Mouse (Mus musculus): ENCODE measurements at regions not wholly inside any gene's neighbourhood (a gene's known extent, or its start where the extent isn't known, plus 50 kb on each side); places are given as distances from the start of the nearest gene placed in this dataset.

DNA sequence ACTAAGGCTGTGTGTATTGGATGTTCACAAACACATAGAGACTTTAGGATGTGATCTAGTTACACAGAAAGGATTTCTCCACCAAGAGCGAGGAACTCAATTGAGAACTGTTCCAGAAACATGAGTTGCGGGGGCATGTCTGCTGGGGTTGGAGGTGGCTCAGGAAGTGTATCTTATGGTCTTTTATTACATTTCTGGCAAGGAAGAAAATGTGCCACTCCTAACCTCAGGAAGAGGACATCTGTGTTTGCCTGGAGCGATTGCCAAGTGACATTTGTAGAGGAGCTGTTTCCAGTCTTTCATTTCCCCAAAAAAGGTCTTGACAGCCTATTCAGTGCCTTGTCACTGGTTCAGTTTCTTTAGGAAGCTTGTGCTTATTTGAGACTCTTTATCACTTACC, 606.2 kb downstream of the Tmem182 start:
- TF ChIP-seq EP300 (IDR thresholded peaks at IDR 0.05; ENCODE audit: low read length) (no peak), POLR2AphosphoS2 (IDR thresholded peaks at IDR 0.05; ENCODE audit: low read depth, low read length) (no peak), JUND (conservative IDR thresholded peaks at IDR 0.05; ENCODE audit: low read depth, low read length) (no peak), POLR2A (IDR thresholded peaks at IDR 0.05; ENCODE audit: low read depth, low read length) (no peak), CTCF (conservative IDR thresholded peaks at IDR 0.05 in 1 of 2, IDR thresholded peaks at IDR 0.05 in 1 of 2; ENCODE audit: low read depth in 2 of 2, low read length in 2 of 2) (no peak), MYC (IDR thresholded peaks at IDR 0.05; ENCODE audit: low read depth, low read length) (no peak), BHLHE40 (IDR thresholded peaks at IDR 0.05; ENCODE audit: low read depth, low read length) (no peak), MAZ (IDR thresholded peaks at IDR 0.05; ENCODE audit: low read depth, low read length) (no peak), MAX (IDR thresholded peaks at IDR 0.05; ENCODE audit: low read length) (no peak), USF2 (conservative IDR thresholded peaks at IDR 0.05; ENCODE audit: low read depth, low read length) (no peak), ZMIZ1 (IDR thresholded peaks at IDR 0.05; ENCODE audit: low read depth, low read length) (no peak), ZNF384 (IDR thresholded peaks at IDR 0.05; ENCODE audit: low read depth, low read length) (no peak), RAD21 (IDR thresholded peaks at IDR 0.05; ENCODE audit: low read depth, low read length) (no peak), E2F4 (IDR thresholded peaks at IDR 0.05; ENCODE audit: insufficient replicate concordance, low read depth, low read length) (no peak)
